Mouse (Mus musculus) ES-Bruce4 (cell line): ENCODE results near the gene Cda. TPM values are rescaled to one million over a fixed set of nuclear protein-coding genes. Genes with fewer than 3 reads are reported as not detected.
A peak's percentile ranks its signal among the peaks of the same experiment; 100 is the strongest.

Experiments used
- H3K27ac ChIP-seq: 2 replicates; pipeline ENCODE4 v1.5.1; 2012; ENCODE audit warnings: low read length, inconsistent platforms; ENCODE audit not compliant: insufficient read depth
- H3K27me3 ChIP-seq: 2 replicates; pipeline ENCODE4 v1.6.1; 2012; ENCODE audit warnings: mild to moderate bottlenecking, low read length, inconsistent platforms; ENCODE audit not compliant: control insufficient read depth, poor library complexity, insufficient read depth, severe bottlenecking
- H3K36me3 ChIP-seq: 2 replicates; pipeline ENCODE4 v1.6.1; 2012; ENCODE audit warnings: inconsistent platforms, mild to moderate bottlenecking, low read length, moderate library complexity; ENCODE audit not compliant: control insufficient read depth, poor library complexity, insufficient read depth, severe bottlenecking
- H3K4me1 ChIP-seq: one replicate; pipeline ENCODE4 v1.8.1; 2011; ENCODE audit warnings: low read length; ENCODE audit not compliant: control insufficient read depth, insufficient read depth
- H3K4me3 ChIP-seq: 2 replicates; pipeline ENCODE4 v1.5.1; 2011; ENCODE audit warnings: low read depth, mild to moderate bottlenecking, low read length
- H3K9ac ChIP-seq: 2 replicates; pipeline ENCODE4 v1.6.1; 2012; ENCODE audit warnings: low read depth, mild to moderate bottlenecking, inconsistent platforms; ENCODE audit not compliant: poor library complexity, severe bottlenecking
- H3K9me3 ChIP-seq: replicated peaks from 2 replicates; pipeline ENCODE4 v1.6.1; 2012; ENCODE audit warnings: mild to moderate bottlenecking, low read length, inconsistent platforms; ENCODE audit not compliant: control insufficient read depth, poor library complexity, insufficient read depth, severe bottlenecking
- CTCF ChIP-seq: IDR thresholded peaks from one replicate; pipeline ENCODE4 v1.8.1; 2011; ENCODE audit warnings: low read depth, low read length
- EP300 ChIP-seq: IDR thresholded peaks from 2 replicates; pipeline ENCODE4 v1.6.1; 2011; ENCODE audit warnings: low read depth, low read length; ENCODE audit not compliant: insufficient read depth
- POLR2A ChIP-seq: IDR thresholded peaks from one replicate; pipeline ENCODE4 v1.8.1; 2011; ENCODE audit warnings: low read length; ENCODE audit not compliant: insufficient read depth
- polyA plus RNA-seq: library from polyadenylated mRNA; stranded (reverse); fragments of >200 nt; gene quantifications from 2 replicates; pipeline ENCODE4 v1.2.4, GENCODE M21; 2011; ENCODE audit warnings: low read depth; ENCODE audit not compliant: missing spikeins, insufficient read depth, insufficient read length

Cda gene
- polyA plus RNA-seq, 1 experiment: 6.8 TPM

DNA sequence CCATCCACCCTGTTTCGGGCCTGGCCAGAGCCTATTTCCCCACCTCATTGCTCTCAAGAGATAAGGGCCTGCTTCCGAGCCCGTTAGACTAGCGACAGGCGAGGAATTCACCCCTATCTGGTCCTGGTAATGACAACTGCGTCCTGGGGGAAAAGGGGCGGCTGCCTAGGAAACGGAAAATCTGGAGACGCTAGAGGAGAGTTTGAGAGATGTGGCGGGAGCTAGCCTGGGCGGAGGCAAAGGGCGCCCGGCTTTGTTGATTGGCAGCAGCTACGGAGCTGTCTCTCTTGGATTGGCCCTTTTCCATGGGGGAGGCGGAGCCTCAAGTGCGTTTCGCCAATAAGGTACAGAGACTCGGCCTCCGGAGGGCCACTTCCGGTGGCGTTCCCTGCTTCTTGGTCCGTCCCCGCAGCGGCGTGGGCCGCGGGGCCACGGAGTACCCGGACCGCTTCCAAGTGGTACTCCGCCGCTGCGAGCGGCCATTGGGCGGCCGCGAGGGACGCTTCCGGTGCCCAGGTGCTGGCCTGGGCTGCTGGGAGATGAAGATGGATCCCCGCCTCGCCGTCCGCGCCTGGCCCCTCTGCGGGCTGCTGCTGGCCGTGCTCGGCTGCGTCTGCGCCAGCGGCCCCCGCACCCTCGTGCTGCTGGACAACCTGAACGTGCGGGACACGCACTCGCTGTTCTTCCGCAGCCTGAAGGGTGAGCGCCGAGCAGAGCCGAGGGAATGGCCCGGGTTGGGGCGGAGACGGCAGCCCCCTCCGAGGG, 63.3 kb downstream of the Cda start, which contains the start of gene Ddost:
Ddost (plus strand) TSS at position 391 of the 765 bp plus-strand sequence.
- TF ChIP-seq POLR2A: peak; percentile 29
- no peak for TF ChIP-seq CTCF
- TF ChIP-seq EP300: 0 out of 2 replicates have a peak, but pooled peaks have one; percentile 47
- H3K36me3 ChIP-seq: peaks cover 4% of the 10 kb centered on the region
- no peak within 1 kb of the TSS for H3K27ac ChIP-seq
- no peaks in the 10 kb centered on the region for H3K9me3 ChIP-seq
- peak within 1 kb of the TSS; percentile 82 for H3K9ac ChIP-seq
- no peaks in the 10 kb centered on the region for H3K27me3 ChIP-seq
- H3K4me3 ChIP-seq: peak within 1 kb of the TSS; percentile 94
- no peaks in the 10 kb centered on the region for H3K4me1 ChIP-seq

DNA sequence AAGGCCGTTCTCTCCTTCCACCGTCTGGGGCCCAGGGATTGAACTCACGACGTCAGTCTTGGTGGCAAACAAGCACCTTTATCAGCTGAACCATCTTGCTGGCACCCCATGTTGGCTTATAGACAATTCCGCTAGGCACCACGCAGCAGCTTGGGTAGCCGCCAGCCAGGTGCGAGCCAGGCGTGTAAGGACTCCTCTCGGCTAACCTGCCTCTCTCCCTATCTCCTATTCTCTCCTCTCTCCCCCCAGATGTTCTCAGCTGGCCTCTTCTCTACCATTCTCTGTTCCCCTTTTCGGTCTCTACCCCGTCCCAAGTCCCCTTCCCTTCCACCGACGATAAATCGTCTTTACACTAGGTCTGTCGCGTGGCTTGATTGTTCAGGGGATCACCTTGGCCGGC, 64.0 kb downstream of the Cda start:
- Histone ChIP-seq H3K9me3 (no peaks in the 10 kb centered on the region), H3K4me3 (peak overlapping the region; percentile 90), H3K36me3 (no peaks in the 10 kb centered on the region), H3K27me3 (no peaks in the 10 kb centered on the region), H3K27ac (no peak overlapping the region), H3K4me1 (no peaks in the 10 kb centered on the region), H3K9ac (peak overlapping the region; percentile 63)
- TF ChIP-seq POLR2A (no peak), CTCF (no peak), EP300 (no peak)

DNA sequence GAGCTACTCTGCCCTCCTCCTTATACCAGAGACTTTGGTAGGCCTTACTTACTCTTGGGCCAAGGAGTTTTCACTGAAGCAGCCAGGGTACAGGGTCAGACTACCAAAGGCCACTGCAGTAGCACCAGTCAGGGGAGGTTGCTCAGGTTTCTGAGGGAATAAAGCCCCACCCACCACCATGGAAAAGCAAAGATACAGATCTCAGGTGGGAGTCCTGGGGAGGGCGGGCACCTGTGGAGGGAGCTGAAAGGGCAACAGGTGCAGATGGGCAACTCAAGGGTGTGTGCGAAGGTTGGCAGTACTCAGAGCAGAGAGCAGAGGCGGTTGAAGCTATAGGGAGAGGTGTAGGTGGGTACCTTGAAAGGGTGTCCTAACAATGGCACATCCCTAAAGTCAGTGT, 64.8 kb downstream of the Cda start:
- no peak overlapping the region for H3K27ac ChIP-seq
- no peak overlapping the region for H3K4me3 ChIP-seq
- TF ChIP-seq POLR2A (no peak), CTCF (no peak), EP300 (no peak)
- no peaks in the 10 kb centered on the region for H3K9me3 ChIP-seq
- H3K9ac ChIP-seq: no peak overlapping the region
- no peaks in the 10 kb centered on the region for H3K36me3 ChIP-seq
- H3K27me3 ChIP-seq: no peaks in the 10 kb centered on the region
- no peaks in the 10 kb centered on the region for H3K4me1 ChIP-seq

DNA sequence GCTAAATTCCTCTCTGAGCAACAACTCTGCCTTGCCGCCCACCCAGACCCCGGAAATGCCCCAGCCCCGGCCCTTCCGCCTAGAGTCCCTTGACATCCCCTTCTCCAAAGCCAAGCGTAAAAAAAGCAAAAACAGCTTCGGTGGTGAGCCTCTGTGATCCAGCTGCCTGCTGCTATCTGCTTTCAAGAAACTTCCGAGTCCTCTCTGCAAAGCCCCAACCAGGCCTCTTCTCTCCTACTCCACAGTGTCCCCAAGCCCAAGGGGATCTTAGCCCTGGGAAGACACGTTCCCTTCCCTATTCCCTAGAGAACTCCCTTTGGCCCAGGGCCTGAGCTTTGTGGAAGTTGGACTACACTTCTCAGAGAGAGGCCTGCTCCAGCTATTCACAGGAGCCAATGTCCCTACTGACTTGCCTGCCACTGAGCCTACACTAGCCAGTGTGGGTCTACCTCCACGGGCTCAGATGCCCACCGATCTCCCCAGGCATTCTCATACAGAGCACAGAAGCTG, 66.5 kb downstream of the Cda start:
- no peak overlapping the region for H3K9ac ChIP-seq
- TF ChIP-seq EP300 (no peak), POLR2A (no peak), CTCF (no peak)
- H3K4me1 ChIP-seq: no peaks in the 10 kb centered on the region
- H3K9me3 ChIP-seq: no peaks in the 10 kb centered on the region
- H3K36me3 ChIP-seq: no peaks in the 10 kb centered on the region
- H3K27ac ChIP-seq: no peak overlapping the region
- H3K27me3 ChIP-seq: no peaks in the 10 kb centered on the region
- H3K4me3 ChIP-seq: no peak overlapping the region

DNA sequence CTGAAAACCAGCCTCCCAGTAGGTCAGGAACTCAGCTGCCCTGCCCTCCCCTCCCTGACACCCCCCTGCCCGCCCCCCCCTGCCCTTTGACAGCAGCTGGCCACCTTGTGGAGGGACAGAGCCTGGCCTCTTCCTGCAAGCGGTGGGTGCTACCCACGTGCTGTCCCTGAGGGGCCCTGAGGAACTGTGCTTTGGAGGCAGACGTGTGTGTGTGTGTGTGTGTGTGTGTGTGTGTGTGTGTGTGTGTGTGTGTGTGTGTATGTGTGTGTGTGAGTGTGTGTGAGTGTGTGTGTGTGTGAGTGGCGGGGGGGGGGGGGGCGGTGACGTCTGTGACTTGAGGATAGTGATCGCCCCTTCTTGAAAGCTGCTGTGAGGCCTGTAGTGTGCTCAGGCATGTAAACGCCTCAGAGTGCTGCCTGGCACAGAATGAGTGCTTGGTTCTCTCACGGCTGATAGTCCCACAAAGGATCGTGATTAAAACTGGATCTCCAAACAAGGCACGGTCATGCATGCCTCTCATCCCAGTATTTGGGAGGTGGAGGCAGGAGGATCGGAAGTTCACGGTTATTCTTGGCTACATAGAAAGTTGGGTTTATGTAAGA, 73.7 kb downstream of the Cda start:
- no peak overlapping the region for H3K9ac ChIP-seq
- no peaks in the 10 kb centered on the region for H3K36me3 ChIP-seq
- H3K9me3 ChIP-seq: no peaks in the 10 kb centered on the region
- no peak for TF ChIP-seq EP300
- no peak for TF ChIP-seq POLR2A
- no peak for TF ChIP-seq CTCF
- no peak overlapping the region for H3K27ac ChIP-seq
- no peak overlapping the region for H3K4me3 ChIP-seq
- no peaks in the 10 kb centered on the region for H3K27me3 ChIP-seq
- H3K4me1 ChIP-seq: no peaks in the 10 kb centered on the region
